Mouse (Mus musculus): ENCODE data around the gene Btnl10.

Btnl10 gene

GRCm38 (mm10) chr11:58917745-58918366, at the start of gene Btnl10:
Gene Btnl10, plus strand, starts transcription at chr11:58917908.
- in situ Hi-C loops (cut with MboI, MseI): no loop called here

- in situ Hi-C loops (cut with MboI, MseI): no loop called here
These were observed 49.8 kb upstream of the Btnl10 start for GRCm38 (mm10) chr11:58867954-58868330.

GRCm38 (mm10) chr11:58870961-58871360, 46.7 kb upstream of the Btnl10 start:
- in situ Hi-C loops (cut with MboI, MseI): no loop called here

GRCm38 (mm10) chr11:58883756-58884155, 34.0 kb upstream of the Btnl10 start:
- in situ Hi-C loops (cut with MboI, MseI): no loop called here

- in situ Hi-C loops (cut with MboI, MseI): no loop called here
These were observed 27.2 kb upstream of the Btnl10 start for GRCm38 (mm10) chr11:58890511-58890910.

GRCm38 (mm10) chr11:58894456-58894855, 23.3 kb upstream of the Btnl10 start:
- in situ Hi-C loops (cut with MboI, MseI): no loop called here

- in situ Hi-C loops (cut with MboI, MseI): no loop called here
These were observed 20.2 kb upstream of the Btnl10 start for GRCm38 (mm10) chr11:58897485-58897884.

GRCm38 (mm10) chr11:58901080-58901479, 16.6 kb upstream of the Btnl10 start:
- in situ Hi-C loops (cut with MboI, MseI): no loop called here

- in situ Hi-C loops (cut with MboI, MseI): no loop called here
These were observed 13.9 kb upstream of the Btnl10 start, which contains the start of gene Zfp39 for GRCm38 (mm10) chr11:58903511-58904409. Gene Zfp39, minus strand, starts transcription at chr11:58904225.

GRCm38 (mm10) chr11:58904410-58904718, 13.3 kb upstream of the Btnl10 start:
- in situ Hi-C loops (cut with MboI, MseI): no loop called here

GRCm38 (mm10) chr11:58904838-58905237, 12.9 kb upstream of the Btnl10 start:
- in situ Hi-C loops (cut with MboI, MseI): no loop called here

- in situ Hi-C loops (cut with MboI, MseI): no loop called here
These were observed 3.9 kb upstream of the Btnl10 start for GRCm38 (mm10) chr11:58913776-58914175.

- in situ Hi-C loops (cut with MboI, MseI): no loop called here
These were observed 3.2 kb upstream of the Btnl10 start for GRCm38 (mm10) chr11:58914461-58915028.

- in situ Hi-C loops (cut with MboI, MseI): no loop called here
These were observed 596 bp upstream of the Btnl10 start for GRCm38 (mm10) chr11:58916879-58917744.

- in situ Hi-C loops (cut with MboI, MseI): no loop called here
These were observed 1.1 kb downstream of the Btnl10 start for GRCm38 (mm10) chr11:58918759-58919158.

- in situ Hi-C loops (cut with MboI, MseI): loop anchor here (5.0 to 10.0 kb wide), 2 partner anchors 55 to 1842 kb away; partner anchors contain the start of gene Trim11
These were observed 4.7 kb downstream of the Btnl10 start for GRCm38 (mm10) chr11:58922420-58922819.

- in situ Hi-C loops (cut with MboI, MseI): loop anchor here (10.0 kb wide), 1 partner anchor 1838 kb away; no protein-coding TSS in a partner anchor
These were observed 8.9 kb downstream of the Btnl10 start for GRCm38 (mm10) chr11:58926651-58927050.

- in situ Hi-C loops (cut with MboI, MseI): loop anchor here (10.0 kb wide), 1 partner anchor 1838 kb away; no protein-coding TSS in a partner anchor
These were observed 9.3 kb downstream of the Btnl10 start for GRCm38 (mm10) chr11:58927053-58927452.

- in situ Hi-C loops (cut with MboI, MseI): loop anchor here (10.0 kb wide), 1 partner anchor 1837 kb away; no protein-coding TSS in a partner anchor
These were observed 10.3 kb downstream of the Btnl10 start for GRCm38 (mm10) chr11:58927790-58928651.

- in situ Hi-C loops (cut with MboI, MseI): loop anchor here (10.0 kb wide), 1 partner anchor 1836 kb away; no protein-coding TSS in a partner anchor
These were observed 11.3 kb downstream of the Btnl10 start for GRCm38 (mm10) chr11:58929055-58929454.

Data from T-helper 1 cell (primary cell).